Mouse (Mus musculus): ENCODE results near the gene Cntn5. TPM values are rescaled to one million over a fixed set of nuclear protein-coding genes. Genes with fewer than 3 reads are reported as not detected.
"Not testable (repeated sequence)": the region's sequence is repeated elsewhere in the genome, so short reads cannot be mapped to it uniquely, and the experiment has no call there.

Cntn5 gene
- polyA plus RNA-seq, 1 experiment from 2014 or later = 0.67 TPM

GRCm38 (mm10) chr9:10645951-10646350 lies 258.6 kb downstream of the Cntn5 start:
- Histone ChIP-seq H3K36me3 (no peaks in the 10 kb centered on the region), H3K4me3 (no peak overlapping the region), H3K27me3 (no peaks in the 10 kb centered on the region), H3K4me1 (no peaks in the 10 kb centered on the region), H3K9ac (no peak overlapping the region), H3K9me3 (no peaks in the 10 kb centered on the region), H3K4me2 (no peak overlapping the region), H3K27ac (no peak overlapping the region)
- ATAC-seq (ENCODE audit: borderline replicate concordance, extremely low read depth, low FRiP score, low TSS enrichment) = no peak
- 74% methylated on average over 5 of the region's 5 CpGs for WGBS

GRCm38 (mm10) chr9:10645045-10645830 lies 259.3 kb downstream of the Cntn5 start:
- no peak for ATAC-seq (ENCODE audit: borderline replicate concordance, extremely low read depth, low FRiP score, low TSS enrichment)
- Histone ChIP-seq H3K4me1 (no peaks in the 10 kb centered on the region), H3K36me3 (no peaks in the 10 kb centered on the region), H3K9ac (no peak overlapping the region), H3K4me2 (no peak overlapping the region), H3K4me3 (no peak overlapping the region), H3K9me3 (no peaks in the 10 kb centered on the region), H3K27me3 (no peaks in the 10 kb centered on the region), H3K27ac (no peak overlapping the region)
- WGBS = 56% methylated on average over 7 of the region's 7 CpGs

GRCm38 (mm10) chr9:10618036-10618435 lies 286.5 kb downstream of the Cntn5 start:
- H3K36me3 ChIP-seq = no peaks in the 10 kb centered on the region
- no peak overlapping the region for H3K27ac ChIP-seq
- H3K4me2 ChIP-seq = no peak overlapping the region
- H3K9me3 ChIP-seq = no peaks in the 10 kb centered on the region
- no peak overlapping the region for H3K9ac ChIP-seq
- WGBS = 63% methylated on average over 5 of the region's 5 CpGs
- ATAC-seq (ENCODE audit: borderline replicate concordance, extremely low read depth, low FRiP score, low TSS enrichment) = no peak
- no peak overlapping the region for H3K4me3 ChIP-seq
- no peaks in the 10 kb centered on the region for H3K4me1 ChIP-seq
- no peaks in the 10 kb centered on the region for H3K27me3 ChIP-seq

- no peaks in the 10 kb centered on the region for H3K36me3 ChIP-seq
- H3K4me3 ChIP-seq = no peak overlapping the region
- no peak overlapping the region for H3K9ac ChIP-seq
- H3K4me2 ChIP-seq = no peak overlapping the region
- H3K4me1 ChIP-seq = no peaks in the 10 kb centered on the region
- no peaks in the 10 kb centered on the region for H3K9me3 ChIP-seq
- 76% methylated on average over 7 of the region's 7 CpGs for WGBS
- ATAC-seq (ENCODE audit: borderline replicate concordance, extremely low read depth, low FRiP score, low TSS enrichment) = no peak
- no peak overlapping the region for H3K27ac ChIP-seq
- H3K27me3 ChIP-seq = no peaks in the 10 kb centered on the region
Observed at GRCm38 (mm10) chr9:10575346-10576241, 329.0 kb downstream of the Cntn5 start.

GRCm38 (mm10) chr9:10569830-10570229 lies 334.7 kb downstream of the Cntn5 start:
- no peak; the same call in 1 of the 2 replicates for ATAC-seq (ENCODE audit: borderline replicate concordance, extremely low read depth, low FRiP score, low TSS enrichment)
- no peak overlapping the region for H3K27ac ChIP-seq
- H3K36me3 ChIP-seq = no peaks in the 10 kb centered on the region
- H3K27me3 ChIP-seq = no peaks in the 10 kb centered on the region
- H3K4me1 ChIP-seq = no peaks in the 10 kb centered on the region
- no peaks in the 10 kb centered on the region for H3K9me3 ChIP-seq
- H3K4me2 ChIP-seq = no peak overlapping the region
- no peak overlapping the region for H3K4me3 ChIP-seq
- no peak overlapping the region for H3K9ac ChIP-seq

- not testable (repeated sequence) for H3K9ac ChIP-seq; H3K4me3 ChIP-seq; H3K9me3 ChIP-seq; H3K36me3 ChIP-seq; H3K27ac ChIP-seq; ATAC-seq (ENCODE audit: borderline replicate concordance, extremely low read depth, low FRiP score, low TSS enrichment); H3K4me2 ChIP-seq; H3K4me1 ChIP-seq; H3K27me3 ChIP-seq
- 68% methylated on average over 5 of the region's 5 CpGs for WGBS
Observed at GRCm38 (mm10) chr9:10540877-10541276, 363.7 kb downstream of the Cntn5 start.

- H3K27me3 ChIP-seq = no peaks in the 10 kb centered on the region
- no peak overlapping the region for H3K4me3 ChIP-seq
- H3K4me1 ChIP-seq = no peaks in the 10 kb centered on the region
- H3K36me3 ChIP-seq = no peaks in the 10 kb centered on the region
- no peaks in the 10 kb centered on the region for H3K9me3 ChIP-seq
- H3K9ac ChIP-seq = no peak overlapping the region
- H3K27ac ChIP-seq = no peak overlapping the region
- H3K4me2 ChIP-seq = no peak overlapping the region
- no peak for ATAC-seq (ENCODE audit: borderline replicate concordance, extremely low read depth, low FRiP score, low TSS enrichment)
- 67% methylated on average over 5 of the region's 5 CpGs for WGBS
Observed at GRCm38 (mm10) chr9:10532248-10532647, 372.3 kb downstream of the Cntn5 start.

- no peak overlapping the region for H3K9ac ChIP-seq
- no peaks in the 10 kb centered on the region for H3K9me3 ChIP-seq
- H3K27ac ChIP-seq = no peak overlapping the region
- no peaks in the 10 kb centered on the region for H3K4me1 ChIP-seq
- 77% methylated on average over 2 of the region's 2 CpGs for WGBS
- no peaks in the 10 kb centered on the region for H3K27me3 ChIP-seq
- no peaks in the 10 kb centered on the region for H3K36me3 ChIP-seq
- no peak overlapping the region for H3K4me3 ChIP-seq
- no peak overlapping the region for H3K4me2 ChIP-seq
- ATAC-seq (ENCODE audit: borderline replicate concordance, extremely low read depth, low FRiP score, low TSS enrichment) = no peak
Observed at GRCm38 (mm10) chr9:10531087-10531486, 373.5 kb downstream of the Cntn5 start.

GRCm38 (mm10) chr9:10529528-10529927 lies 375.0 kb downstream of the Cntn5 start:
- 83% methylated on average over 4 of the region's 4 CpGs for WGBS
- no peak overlapping the region for H3K9ac ChIP-seq
- no peak overlapping the region for H3K27ac ChIP-seq
- H3K4me1 ChIP-seq = no peaks in the 10 kb centered on the region
- H3K36me3 ChIP-seq = no peaks in the 10 kb centered on the region
- no peaks in the 10 kb centered on the region for H3K9me3 ChIP-seq
- no peak overlapping the region for H3K4me3 ChIP-seq
- H3K4me2 ChIP-seq = no peak overlapping the region
- ATAC-seq (ENCODE audit: borderline replicate concordance, extremely low read depth, low FRiP score, low TSS enrichment) = no peak
- no peaks in the 10 kb centered on the region for H3K27me3 ChIP-seq

GRCm38 (mm10) chr9:10529113-10529512 lies 375.5 kb downstream of the Cntn5 start:
- Histone ChIP-seq H3K27me3 (no peaks in the 10 kb centered on the region), H3K4me1 (no peaks in the 10 kb centered on the region), H3K9ac (no peak overlapping the region), H3K4me2 (no peak overlapping the region), H3K9me3 (no peaks in the 10 kb centered on the region), H3K36me3 (no peaks in the 10 kb centered on the region), H3K4me3 (no peak overlapping the region), H3K27ac (no peak overlapping the region)
- ATAC-seq (ENCODE audit: borderline replicate concordance, extremely low read depth, low FRiP score, low TSS enrichment) = no peak
- 89% methylated on average over 1 of the region's 1 CpGs for WGBS

GRCm38 (mm10) chr9:10528692-10529091 lies 375.9 kb downstream of the Cntn5 start:
- no peak for ATAC-seq (ENCODE audit: borderline replicate concordance, extremely low read depth, low FRiP score, low TSS enrichment)
- Histone ChIP-seq H3K9me3 (no peaks in the 10 kb centered on the region), H3K4me2 (no peak overlapping the region), H3K4me1 (no peaks in the 10 kb centered on the region), H3K4me3 (no peak overlapping the region), H3K27ac (no peak overlapping the region), H3K36me3 (no peaks in the 10 kb centered on the region), H3K27me3 (no peaks in the 10 kb centered on the region), H3K9ac (no peak overlapping the region)
- 69% methylated on average over 5 of the region's 5 CpGs for WGBS

Data from lung, embryonic 15.5 days (tissue).